Mouse (Mus musculus): ENCODE results near the gene Fancd2os.

- TF ChIP-seq ZNF384 (IDR thresholded peaks at IDR 0.05; ENCODE audit: low read depth, low read length) = no peak
- no peak for TF ChIP-seq POLR2A (IDR thresholded peaks at IDR 0.05; ENCODE audit: low read depth, low read length)
- no peak for TF ChIP-seq CTCF (conservative IDR thresholded peaks at IDR 0.05 in 1 of 2, IDR thresholded peaks at IDR 0.05 in 1 of 2; ENCODE audit: low read depth in 2 of 2, low read length in 2 of 2)
- TF ChIP-seq ZKSCAN1 (IDR thresholded peaks at IDR 0.05; ENCODE audit: borderline replicate concordance, low read depth, low read length) = no peak
- TF ChIP-seq MAX (IDR thresholded peaks at IDR 0.05; ENCODE audit: low read length) = no peak
- no peak for TF ChIP-seq JUN (IDR thresholded peaks at IDR 0.05; ENCODE audit: insufficient read depth, low read depth, low read length)
- no peak for TF ChIP-seq MAZ (IDR thresholded peaks at IDR 0.05; ENCODE audit: low read depth, low read length)
- no peak for TF ChIP-seq ETS1 (conservative IDR thresholded peaks at IDR 0.05; ENCODE audit: low read depth, low read length)
- no peak for TF ChIP-seq HCFC1 (IDR thresholded peaks at IDR 0.05; ENCODE audit: low read depth, low read length)
- TF ChIP-seq USF1 (IDR thresholded peaks at IDR 0.05; ENCODE audit: low read depth, low read length) = no peak
Measured at GRCm38 (mm10) chr6:113615489-113615888, 15.0 kb upstream of the Fancd2os start.

Measured in CH12.LX (cell line).